Comparison of ENCODE assay signal across 34 mouse cellular contexts in the genomic region with DNA sequence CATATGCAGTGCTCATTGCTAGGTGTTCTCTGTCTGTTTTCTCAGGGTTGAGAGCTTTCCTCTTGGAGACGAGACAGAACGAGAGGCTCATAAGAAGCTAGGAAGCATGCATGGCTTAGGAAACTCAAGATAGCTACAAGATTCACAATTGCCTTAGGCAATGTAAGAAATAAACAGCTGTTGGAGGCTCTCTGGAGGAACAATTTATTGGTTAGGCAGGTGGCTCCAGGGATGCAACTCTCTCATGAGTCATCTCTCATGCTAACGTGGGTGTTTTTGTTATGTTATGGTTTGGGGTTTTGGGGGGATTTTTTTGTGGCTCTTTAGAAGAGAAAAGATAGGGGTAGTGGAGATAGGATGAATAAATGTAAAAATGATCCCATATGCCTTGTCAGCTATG.
"Had no signal": no experiment of that assay in that cellular context is flagged by ENCODE, and none has a peak within 500 bp of the region (broad histone marks: within the 10 kb centered on the region; RNA-seq: fewer than 3 reads in every experiment).

No protein-coding gene starts in this region.

- H3K4me3 ChIP-seq: heart, embryonic 10.5 days; heart, embryonic 12.5 days; heart, embryonic 13.5 days; heart, embryonic 15.5 days; hindbrain, embryonic 10.5 days; hindbrain, embryonic 12.5 days; hindbrain, embryonic 13.5 days; hindbrain, embryonic 15.5 days; intestine, embryonic 15.5 days; kidney, embryonic 15.5 days; layer of hippocampus, adult 2 months had no signal

- H3K27ac ChIP-seq: heart, embryonic 10.5 days; heart, embryonic 13.5 days; heart, embryonic 15.5 days; hindbrain, embryonic 10.5 days; hindbrain, embryonic 12.5 days; hindbrain, embryonic 13.5 days; hindbrain, embryonic 14.5 days; hindbrain, embryonic 15.5 days; hindbrain, postnatal 0 days; intestine, embryonic 15.5 days; kidney, embryonic 15.5 days; kidney, postnatal 0 days; layer of hippocampus, adult 2 months had no signal

- DNase-seq: heart, postnatal 10 days; heart, postnatal 14 days; heart, postnatal 36 days; heart, postnatal 4 days; kidney, adult 11 months; kidney, adult 18-20 months; kidney, adult 2 months; kidney, adult 8-10 months; kidney, adult 9 months; kidney, postnatal 10 days; kidney, postnatal 14 days; kidney, postnatal 25 days; kidney, postnatal 36 days; kidney, postnatal 4 days; layer of hippocampus, adult 9-11 months; layer of hippocampus, postnatal 36 days had no signal

- ATAC-seq: hindbrain, embryonic 16.5 days; hindbrain, postnatal 0 days; inflammation-experienced regulatory T-cells, adult 6 months; intestine, embryonic 15.5 days; intestine, embryonic 16.5 days; intestine, postnatal 0 days had no signal
